Mouse (Mus musculus) thymus, adult 2 months (tissue): ENCODE measurements around the gene Olfr1133.

ENCODE experiments used
- CTCF ChIP-seq: fragments of 200-500 bp; IDR thresholded peaks from 2 replicates; pipeline ENCODE4 v1.5.1; 2012; ENCODE audit warnings: mild to moderate bottlenecking, control low read depth, low read length, moderate library complexity, borderline replicate concordance; ENCODE audit not compliant: control insufficient read depth, poor library complexity, insufficient read depth; ENCODE audit errors: extremely low read depth
- POLR2A ChIP-seq: fragments of 200-500 bp; IDR thresholded peaks from 2 replicates; pipeline ENCODE4 v1.6.1; 2012; ENCODE audit warnings: mild to moderate bottlenecking, low read length, control low read depth, moderate library complexity; ENCODE audit not compliant: control insufficient read depth, poor library complexity, insufficient read depth; ENCODE audit errors: extremely low read depth

DNA sequence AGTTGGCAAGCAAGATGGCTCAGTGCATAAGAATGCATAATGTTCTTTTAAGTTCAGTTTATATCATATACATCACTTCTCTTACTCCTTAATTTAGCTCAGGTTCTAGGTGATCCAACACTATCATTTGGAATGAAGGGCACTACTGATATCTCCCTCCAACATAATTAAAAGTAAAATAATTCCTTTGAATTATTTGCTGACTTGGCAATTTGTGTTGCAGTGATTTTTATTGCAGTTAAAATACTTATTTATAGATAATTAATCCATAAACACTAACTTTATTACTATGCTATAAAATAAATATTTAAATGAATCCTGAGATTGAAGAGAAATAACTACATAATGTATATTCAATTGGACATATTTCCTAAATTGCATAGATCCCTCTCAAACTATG is 4.7 kb downstream of the Olfr1133 start:
- no peak for TF ChIP-seq CTCF
- TF ChIP-seq POLR2A: no peak
